Mouse (Mus musculus) gastrocnemius, postnatal 36 days (tissue): ENCODE data around the gene Pisd. TPM values are rescaled to one million over a fixed set of nuclear protein-coding genes. Genes with fewer than 3 reads are reported as not detected.

ENCODE experiments used
- DNase-seq, 2 experiments: peaks; one replicate each; pipeline ENCODE4 v3.0.0; 2022
- intact Hi-C: fragments of 180-260 bp; cut with DNase I; formaldehyde crosslinking; loops from one replicate; pipeline ENCODE4 v1.15.1; 2025
- total RNA-seq, 2 experiments: library from RNA; stranded (reverse); gene quantifications; 2 replicates each; pipeline ENCODE4 v1.2.3; 2021

Pisd gene
- total RNA-seq, 2 experiments from 2014 or later = 13.0 to 14.4 TPM

- intact Hi-C loops = no loop called here
- no peak for DNase-seq
Measured at GRCm38 (mm10) chr5:32713042-32713702, 72.3 kb downstream of the Pisd start.

GRCm38 (mm10) chr5:32712221-32713041 is 73.0 kb downstream of the Pisd start:
- intact Hi-C loops = no loop called here
- DNase-seq = no peak

GRCm38 (mm10) chr5:32711485-32711884 is 74.0 kb downstream of the Pisd start:
- intact Hi-C loops = no loop called here

DNA sequence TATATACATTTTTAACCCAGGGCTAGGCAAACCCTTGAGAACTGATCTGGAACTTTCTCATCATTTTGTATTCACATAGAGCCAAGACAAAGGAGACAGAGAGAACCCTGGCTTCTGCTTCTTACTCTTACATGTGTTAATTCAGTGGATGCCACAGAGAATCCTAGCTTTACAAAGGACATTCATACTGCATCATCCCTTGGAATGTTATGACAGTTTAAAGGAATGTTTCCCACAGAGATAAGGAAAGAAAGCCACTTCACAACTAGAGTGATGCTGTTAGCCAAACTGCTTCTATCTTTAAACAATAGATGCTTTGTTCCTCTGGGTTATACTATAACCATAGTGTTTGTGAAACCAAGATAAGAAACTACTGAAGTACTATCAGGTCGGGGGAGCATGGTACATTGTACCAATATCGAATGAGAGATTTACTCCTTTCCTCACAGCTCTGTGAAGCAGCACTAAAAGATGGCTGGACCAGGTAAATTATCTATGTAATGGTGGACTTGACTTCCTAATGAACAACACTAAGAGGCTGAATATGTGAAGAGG is 79.1 kb downstream of the Pisd start:
- intact Hi-C loops = no loop called here

More at GRCm38 (mm10) chr5:32711485-32711884, 74.0 kb downstream of the Pisd start:
- DNase-seq = no peak

DNA sequence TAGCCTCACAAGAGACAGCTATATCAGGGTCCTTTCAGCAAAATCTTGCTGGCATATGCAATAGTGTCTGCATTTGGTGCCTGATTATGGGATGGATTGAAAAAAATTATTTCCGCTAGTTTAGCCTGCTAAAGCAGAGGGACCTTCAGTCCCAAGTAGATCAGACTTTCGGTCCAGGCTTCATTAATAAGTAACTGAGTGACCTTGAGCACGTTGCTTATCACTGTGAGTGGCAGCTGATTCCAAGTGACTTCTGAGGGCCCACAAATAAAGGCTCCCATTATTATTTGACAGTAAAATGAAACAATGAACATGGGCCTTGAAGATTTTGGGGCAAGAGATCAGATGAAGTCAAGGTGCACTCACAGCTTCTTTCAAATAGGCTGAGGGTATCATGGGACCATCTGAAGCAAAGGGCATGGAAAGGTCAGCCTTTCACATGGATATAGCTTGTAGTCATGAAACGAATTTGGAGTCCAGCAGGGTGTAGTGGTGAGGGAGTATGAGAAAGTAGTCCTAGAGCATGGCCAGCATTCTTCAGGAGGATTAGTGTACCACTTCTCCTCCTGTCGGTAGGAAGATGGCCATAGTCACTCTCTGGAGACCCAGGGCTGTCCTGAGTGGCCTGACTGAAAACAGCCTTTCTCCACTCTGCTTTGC is 88.1 kb downstream of the Pisd start:
- intact Hi-C loops = no loop called here
- no peak for DNase-seq

More for the DNA sequence above, 79.1 kb downstream of the Pisd start:
- no peak for DNase-seq

DNA sequence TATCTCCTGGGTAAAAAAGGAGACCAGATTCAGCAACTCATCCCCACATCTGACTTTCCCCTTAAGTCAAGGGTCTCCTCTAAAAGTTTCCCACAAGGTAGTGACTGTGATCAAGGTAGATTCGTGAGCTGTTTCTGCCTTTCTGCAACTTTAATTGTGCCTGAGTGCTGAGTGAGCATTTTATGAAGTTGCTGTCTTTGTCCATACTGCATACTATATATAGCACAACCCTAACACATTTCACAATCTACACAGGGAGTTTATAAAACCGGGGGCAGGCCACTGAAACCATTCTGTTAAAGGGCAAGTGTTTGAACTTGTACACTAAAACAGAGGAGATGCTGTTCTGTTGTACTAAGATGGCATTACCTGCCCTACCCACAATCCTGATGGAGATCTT is 92.0 kb downstream of the Pisd start:
- no peak for DNase-seq
- intact Hi-C loops = no loop called here

Other genes starting within 250 kb of the Pisd start
- gene Yes1, start 174.5 kb downstream of the Pisd start, total RNA-seq = 1 to 10 TPM; 7.1 to 8.8 TPM
- gene Gm20671, start 41.5 kb upstream of the Pisd start, total RNA-seq = under 1 TPM in 1 of 2 experiments, not detected in 1; 0.15 TPM
- 1 to 10 TPM; 3.8 to 4.7 TPM for gene Prr14l, start 68.6 kb upstream of the Pisd start, total RNA-seq
- gene Depdc5, start 78.1 kb upstream of the Pisd start, total RNA-seq = 10 to 100 TPM; 12.1 to 12.3 TPM
- 10 to 100 TPM; 46.7 to 47.6 TPM for gene Ywhah, start 233.2 kb upstream of the Pisd start, total RNA-seq